Comparison of ENCODE assay signal across 19 mouse cellular contexts in genomic region chr8:123341040-123342015, GRCm38 (mm10). TPM values are rescaled to one million over a fixed set of nuclear protein-coding genes. Genes with fewer than 3 reads are reported as not detected.
A peak's percentile ranks its signal among the peaks of the same experiment; 100 is the strongest.
DNase-seq lines count a peak whose midpoint lies in the region; ATAC-seq and TF ChIP-seq lines count a peak whose summit lies in the region.
"Had no signal": no experiment of that assay in that cellular context is flagged by ENCODE, and none has a peak within 500 bp of the region (broad histone marks: within the 10 kb centered on the region; RNA-seq: fewer than 3 reads in every experiment).

No protein-coding gene starts in this region.

- H3K36me3 ChIP-seq in kidney, embryonic 15.5 days, result no peaks in the 10 kb centered on the region
- H3K36me3 ChIP-seq in E14TG2a.4 (ENCODE audit: insufficient read depth, low read length), result peaks cover 6% of the 10 kb centered on the region
- H3K36me3 ChIP-seq in intestine, embryonic 15.5 days, result no peaks in the 10 kb centered on the region
- H3K36me3 ChIP-seq: embryonic facial prominence, embryonic 15.5 days; limb, embryonic 12.5 days had no signal

- H3K27me3 ChIP-seq in kidney, embryonic 15.5 days, result no peaks in the 10 kb centered on the region
- H3K27me3 ChIP-seq in E14TG2a.4 (ENCODE audit: insufficient read depth, low read length), result no peaks in the 10 kb centered on the region
- H3K27me3 ChIP-seq in intestine, embryonic 15.5 days (replicated peaks), result no peaks in the 10 kb centered on the region
- H3K27me3 ChIP-seq: embryonic facial prominence, embryonic 15.5 days; limb, embryonic 12.5 days had no signal

- no peaks in the 10 kb centered on the region for H3K9me3 ChIP-seq in kidney, embryonic 15.5 days (replicated peaks)
- no peaks in the 10 kb centered on the region for H3K9me3 ChIP-seq in E14TG2a.4 (ENCODE audit: low read length)
- H3K9me3 ChIP-seq in intestine, embryonic 15.5 days, result no peaks in the 10 kb centered on the region
- H3K9me3 ChIP-seq: embryonic facial prominence, embryonic 15.5 days; limb, embryonic 12.5 days had no signal

- H3K4me1 ChIP-seq in kidney, embryonic 15.5 days, result peaks cover 48% of the 10 kb centered on the region
- peaks cover 83% of the 10 kb centered on the region for H3K4me1 ChIP-seq in E14TG2a.4 (replicated peaks; ENCODE audit: low read depth, low read length)
- 0 out of 2 replicates have a peak, but pooled peaks cover 6% of the 10 kb centered on the region for H3K4me1 ChIP-seq in intestine, embryonic 15.5 days (replicated peaks)
- H3K4me1 ChIP-seq: limb, embryonic 12.5 days had no signal

- no peak overlapping the region for H3K9ac ChIP-seq in kidney, embryonic 15.5 days
- no peak overlapping the region for H3K9ac ChIP-seq in intestine, embryonic 15.5 days
- H3K9ac ChIP-seq: embryonic facial prominence, embryonic 15.5 days; hindbrain, embryonic 14.5 days; limb, embryonic 12.5 days had no signal

- WGBS in kidney, embryonic 15.5 days, result 77% methylated on average over 27 of the region's 27 CpGs
- 68% methylated on average over 27 of the region's 27 CpGs for WGBS in intestine, embryonic 15.5 days

- no peak overlapping the region for H3K4me2 ChIP-seq in kidney, embryonic 15.5 days
- peak overlapping the region; percentile 17; the same call in 1 of the 2 replicates for H3K4me2 ChIP-seq in intestine, embryonic 15.5 days (replicated peaks)
- H3K4me2 ChIP-seq: embryonic facial prominence, embryonic 15.5 days; hindbrain, embryonic 14.5 days; limb, embryonic 12.5 days had no signal

- intact Hi-C loops in left cerebral cortex, postnatal 4 days (cut with DNase I), result no loop called here

- ATAC-seq in kidney, embryonic 15.5 days (replicated peaks; ENCODE audit: low FRiP score), result no peak
- ATAC-seq in intestine, embryonic 15.5 days, result peak; percentile 71
- peak; percentile 79 for ATAC-seq in megakaryocyte progenitor cell, adult 5-6 weeks (replicated peaks; ENCODE audit: poor library complexity)
- ATAC-seq: forebrain, embryonic 16.5 days had no signal

- no peak for DNase-seq in kidney, adult 11 months
- no peak for DNase-seq in layer of hippocampus, adult 2 months (ENCODE audit: low spot score in 2 of 2)
- DNase-seq in adrenal gland, postnatal 25 days, result no peak
- DNase-seq in left cerebral cortex, postnatal 4 days, result no peak
- DNase-seq: adrenal gland, adult 2 months; B cell, adult 2 months; cerebellum, postnatal 25 days; gastrocnemius, postnatal 10 days; kidney, postnatal 10 days; layer of hippocampus, postnatal 36 days; right cerebral cortex, postnatal 14 days had no signal

- no peak overlapping the region for H3K4me3 ChIP-seq in kidney, embryonic 15.5 days (replicated peaks)
- H3K4me3 ChIP-seq in E14TG2a.4 (replicated peaks; ENCODE audit: low read length), result peak overlapping the region; percentile 72
- H3K4me3 ChIP-seq in intestine, embryonic 15.5 days (replicated peaks), result no peak overlapping the region
- no peak overlapping the region for H3K4me3 ChIP-seq in layer of hippocampus, adult 2 months
- H3K4me3 ChIP-seq: embryonic facial prominence, embryonic 15.5 days; limb, embryonic 12.5 days had no signal

- no peak for TF ChIP-seq CTCF in E14TG2a.4 (conservative IDR thresholded peaks at IDR 0.05; ENCODE audit: low read length)
- TF ChIP-seq CTCF in layer of hippocampus, adult 2 months (conservative IDR thresholded peaks at IDR 0.05), result no peak

- 0 out of 2 replicates have a peak overlapping the region, but pooled peaks have one; percentile 3 for H3K27ac ChIP-seq in kidney, embryonic 15.5 days
- H3K27ac ChIP-seq in intestine, embryonic 15.5 days, result peak overlapping the region; percentile 54
- H3K27ac ChIP-seq in layer of hippocampus, adult 2 months, result no peak overlapping the region
- H3K27ac ChIP-seq: embryonic facial prominence, embryonic 15.5 days; hindbrain, embryonic 14.5 days; limb, embryonic 12.5 days had no signal

RNA-seq across cellular contexts. Expression of gene Spire2, which starts 8.8 kb away (rescaled TPM):
- 4.7 and 5.0 TPM in 2 replicates for polyA plus RNA-seq in kidney, embryonic 15.5 days (2015; fragmentation: Nextera tagmentation; extraction: Ambion mirVana)
- 3.9 and 4.4 TPM in 2 replicates for polyA plus RNA-seq in intestine, embryonic 15.5 days (2015; fragmentation: Nextera tagmentation; extraction: Ambion mirVana)
- total RNA-seq in megakaryocyte progenitor cell, adult 5-6 weeks (2015), result 0.07 TPM in 1 of 2 replicates, not detected in the other
- 1.3 TPM in 1 of 2 replicates, not detected in the other for total RNA-seq in megakaryocyte progenitor cell, adult 5-6 weeks (2017)
- total RNA-seq in layer of hippocampus, adult 2 months (2021), result 10 to 100 TPM; 15.8 to 17.4 TPM
- 1.7 and 2.2 TPM in 2 replicates for total RNA-seq in adrenal gland, postnatal 25 days (2021)
- 10 to 100 TPM; 25.4 to 27.0 TPM for total RNA-seq in left cerebral cortex, postnatal 4 days (2021)

RNA-seq across cellular contexts. Expression of gene Fanca, which starts 23.0 kb away (rescaled TPM):
- 38.2 and 45.2 TPM in 2 replicates for polyA plus RNA-seq in kidney, embryonic 15.5 days (2015; fragmentation: Nextera tagmentation; extraction: Ambion mirVana)
- 19.5 and 21.8 TPM in 2 replicates for polyA plus RNA-seq in intestine, embryonic 15.5 days (2015; fragmentation: Nextera tagmentation; extraction: Ambion mirVana)
- 38.1 and 41.3 TPM in 2 replicates for total RNA-seq in megakaryocyte progenitor cell, adult 5-6 weeks (2015)
- 32.1 and 34.5 TPM in 2 replicates for total RNA-seq in megakaryocyte progenitor cell, adult 5-6 weeks (2017)
- total RNA-seq in layer of hippocampus, adult 2 months (2021), result 1 to 10 TPM; 1.7 to 2.8 TPM
- total RNA-seq in adrenal gland, postnatal 25 days (2021), result 6.6 and 15.5 TPM in 2 replicates
- total RNA-seq in left cerebral cortex, postnatal 4 days (2021), result 10 to 100 TPM in 1 of 2 experiments, 1 to 10 TPM in 1; 9.1 to 10.7 TPM

RNA-seq across cellular contexts. Expression of gene Tcf25, which starts 32.2 kb away (rescaled TPM):
- polyA plus RNA-seq in kidney, embryonic 15.5 days (2015; fragmentation: Nextera tagmentation; extraction: Ambion mirVana), result 157 and 175 TPM in 2 replicates
- 147 and 170 TPM in 2 replicates for polyA plus RNA-seq in intestine, embryonic 15.5 days (2015; fragmentation: Nextera tagmentation; extraction: Ambion mirVana)
- total RNA-seq in megakaryocyte progenitor cell, adult 5-6 weeks (2015), result 73.1 and 90.2 TPM in 2 replicates
- total RNA-seq in megakaryocyte progenitor cell, adult 5-6 weeks (2017), result 89.8 and 94.1 TPM in 2 replicates
- total RNA-seq in layer of hippocampus, adult 2 months (2021), result 100 to 1,000 TPM; 459 to 497 TPM
- 203 and 237 TPM in 2 replicates for total RNA-seq in adrenal gland, postnatal 25 days (2021)
- total RNA-seq in left cerebral cortex, postnatal 4 days (2021), result 100 to 1,000 TPM; 334 to 346 TPM
